In genomic region chr4:134543261-134543660, GRCm38 (mm10) we compare ENCODE assay signal across 8 mouse cellular contexts. TPM values are rescaled to one million over a fixed set of nuclear protein-coding genes. Genes with fewer than 3 reads are reported as not detected.
DNase-seq lines count a peak whose midpoint lies in the region; ATAC-seq and TF ChIP-seq lines count a peak whose summit lies in the region.

No protein-coding gene starts in this region.

- WGBS in forebrain, postnatal 0 days: 3% methylated on average over 5 of the region's 5 CpGs
- 2% methylated on average over 5 of the region's 5 CpGs for WGBS in lung, embryonic 14.5 days

- TF ChIP-seq CTCF in G1E (IDR thresholded peaks at IDR 0.05; ENCODE audit: low read depth, low read length): peak; percentile 95
- TF ChIP-seq CTCF in forebrain, postnatal 0 days (IDR thresholded peaks at IDR 0.05; ENCODE audit: low read depth): peak; percentile 98
- peak; percentile 99 for TF ChIP-seq CTCF in layer of hippocampus, adult 2 months (conservative IDR thresholded peaks at IDR 0.05)
- TF ChIP-seq CTCF in lung, embryonic 14.5 days (IDR thresholded peaks at IDR 0.05; ENCODE audit: low read depth): peak; percentile 99

- no peak overlapping the region for H3K4me2 ChIP-seq in forebrain, postnatal 0 days (ENCODE audit: low read depth)
- no peak overlapping the region for H3K4me2 ChIP-seq in lung, embryonic 14.5 days

- no peaks in the 10 kb centered on the region for H3K36me3 ChIP-seq in G1E (replicated peaks)
- H3K36me3 ChIP-seq in forebrain, postnatal 0 days (ENCODE audit: insufficient read depth): peaks cover 73% of the 10 kb centered on the region
- H3K36me3 ChIP-seq in lung, embryonic 14.5 days (ENCODE audit: insufficient read depth): peaks cover 89% of the 10 kb centered on the region

- ATAC-seq in G1E (ENCODE audit: extremely low read depth, insufficient number of reproducible peaks, low FRiP score, poor library complexity, severe bottlenecking): peak; percentile 57; the same call in 1 of the 2 replicates
- peak; percentile 86 for ATAC-seq in forebrain, postnatal 0 days
- ATAC-seq in lung, embryonic 14.5 days (ENCODE audit: insufficient read depth): peak; percentile 55

- no peaks in the 10 kb centered on the region for H3K9me3 ChIP-seq in G1E (replicated peaks)
- H3K9me3 ChIP-seq in forebrain, postnatal 0 days (ENCODE audit: low read length): no peaks in the 10 kb centered on the region
- H3K9me3 ChIP-seq in lung, embryonic 14.5 days (ENCODE audit: low read depth, low read length): no peaks in the 10 kb centered on the region

- no peak overlapping the region for H3K9ac ChIP-seq in forebrain, postnatal 0 days
- no peak overlapping the region; the same call in 1 of the 2 replicates for H3K9ac ChIP-seq in lung, embryonic 14.5 days

- H3K27me3 ChIP-seq in G1E (ENCODE audit: insufficient read depth, low read length): peaks cover 67% of the 10 kb centered on the region
- no peaks in the 10 kb centered on the region for H3K27me3 ChIP-seq in forebrain, postnatal 0 days (ENCODE audit: insufficient read depth, low read length)
- no peaks in the 10 kb centered on the region for H3K27me3 ChIP-seq in lung, embryonic 14.5 days (ENCODE audit: insufficient read depth, low read length)

- no peak overlapping the region for H3K27ac ChIP-seq in forebrain, postnatal 0 days (ENCODE audit: low read depth, low read length)
- H3K27ac ChIP-seq in layer of hippocampus, adult 2 months: no peak overlapping the region
- H3K27ac ChIP-seq in lung, embryonic 14.5 days (ENCODE audit: low read depth): no peak overlapping the region

- no peak overlapping the region for H3K4me3 ChIP-seq in G1E (ENCODE audit: low read depth, low read length)
- H3K4me3 ChIP-seq in forebrain, postnatal 0 days (ENCODE audit: low read depth, low read length): no peak overlapping the region
- no peak overlapping the region for H3K4me3 ChIP-seq in layer of hippocampus, adult 2 months
- no peak overlapping the region for H3K4me3 ChIP-seq in lung, embryonic 14.5 days (ENCODE audit: low read depth, low read length)

- peak; percentile 70 for DNase-seq in G1E (ENCODE audit: low spot score)
- peak; percentile 91 to 96 for DNase-seq in cerebellum, adult 18-20 months
- peak; percentile 93 for DNase-seq in forebrain, postnatal 0 days
- DNase-seq in heart, postnatal 4 days: peak; percentile 97
- DNase-seq in layer of hippocampus, adult 2 months (ENCODE audit: low spot score in 2 of 2): peak; percentile 86 to 97
- peak; percentile 95 for DNase-seq in lung, embryonic 14.5 days
- DNase-seq in ovary, postnatal 10 days (ENCODE audit: low spot score): peak; percentile 86
- DNase-seq in thymus, postnatal 0 days (ENCODE audit: low spot score): peak; percentile 92

- H3K4me1 ChIP-seq in G1E (ENCODE audit: insufficient read depth, low read depth, low read length): peaks cover 14% of the 10 kb centered on the region
- H3K4me1 ChIP-seq in forebrain, postnatal 0 days (ENCODE audit: insufficient read depth): no peaks in the 10 kb centered on the region
- no peaks in the 10 kb centered on the region for H3K4me1 ChIP-seq in lung, embryonic 14.5 days (ENCODE audit: insufficient read depth)

RNA-seq across cellular contexts. Expression of gene Mtfr1l, which starts 8.1 kb away (rescaled TPM):
- 103 and 119 TPM in 2 replicates for total RNA-seq in G1E (2014; fragmentation: Nextera tagmentation)
- total RNA-seq in G1E (2017): 55.6 and 68.0 TPM in 2 replicates
- 54.5 and 59.1 TPM in 2 replicates for polyA plus RNA-seq in G1E (2012)
- total RNA-seq in forebrain, postnatal 0 days (2014; rRNA removed): 116 and 119 TPM in 2 replicates
- polyA plus RNA-seq in forebrain, postnatal 0 days (2015; fragmentation: Nextera tagmentation; extraction: Ambion mirVana): 191 and 194 TPM in 2 replicates
- total RNA-seq in heart, postnatal 4 days (2021): 100 to 1,000 TPM; 145 to 150 TPM
- 10 to 100 TPM; 69.3 to 72.5 TPM for total RNA-seq in layer of hippocampus, adult 2 months (2021)
- polyA plus RNA-seq in lung, embryonic 14.5 days (2014; fragmentation: Nextera tagmentation; extraction: Ambion mirVana): 119 and 125 TPM in 2 replicates
- 98.6 and 104 TPM in 2 replicates for polyA plus RNA-seq in thymus, postnatal 0 days (2015; fragmentation: Nextera tagmentation; extraction: Ambion mirVana)

RNA-seq across cellular contexts. Expression of gene Selenon, which starts 8.7 kb away (rescaled TPM):
- total RNA-seq in G1E (2014; fragmentation: Nextera tagmentation) (not detected in 2 replicates), G1E (2017) (0.05 and 0.12 TPM in 2 replicates)
- polyA plus RNA-seq in G1E (2012): 0.04 TPM in 1 of 2 replicates, not detected in the other
- 17.1 and 17.9 TPM in 2 replicates for total RNA-seq in forebrain, postnatal 0 days (2014; rRNA removed)
- 11.8 and 13.4 TPM in 2 replicates for polyA plus RNA-seq in forebrain, postnatal 0 days (2015; fragmentation: Nextera tagmentation; extraction: Ambion mirVana)
- total RNA-seq in heart, postnatal 4 days (2021): 10 to 100 TPM; 46.4 to 49.9 TPM
- total RNA-seq in layer of hippocampus, adult 2 months (2021): 10 to 100 TPM; 17.3 to 19.7 TPM
- 49.5 and 62.0 TPM in 2 replicates for polyA plus RNA-seq in lung, embryonic 14.5 days (2014; fragmentation: Nextera tagmentation; extraction: Ambion mirVana)
- polyA plus RNA-seq in thymus, postnatal 0 days (2015; fragmentation: Nextera tagmentation; extraction: Ambion mirVana): 4.8 and 6.8 TPM in 2 replicates

RNA-seq across cellular contexts. Expression of gene Aunip, which starts 32.5 kb away (rescaled TPM):
- total RNA-seq in G1E (2014; fragmentation: Nextera tagmentation) (8.5 and 12.1 TPM in 2 replicates), G1E (2017) (18.7 and 20.2 TPM in 2 replicates)
- 7.1 and 8.1 TPM in 2 replicates for polyA plus RNA-seq in G1E (2012)
- 1.2 and 1.8 TPM in 2 replicates for total RNA-seq in forebrain, postnatal 0 days (2014; rRNA removed)
- polyA plus RNA-seq in forebrain, postnatal 0 days (2015; fragmentation: Nextera tagmentation; extraction: Ambion mirVana): 1.1 and 1.3 TPM in 2 replicates
- 1 to 10 TPM; 2.9 to 3.6 TPM for total RNA-seq in heart, postnatal 4 days (2021)
- total RNA-seq in layer of hippocampus, adult 2 months (2021): under 1 TPM; 0.56 to 0.67 TPM
- 9.6 and 10.7 TPM in 2 replicates for polyA plus RNA-seq in lung, embryonic 14.5 days (2014; fragmentation: Nextera tagmentation; extraction: Ambion mirVana)
- polyA plus RNA-seq in thymus, postnatal 0 days (2015; fragmentation: Nextera tagmentation; extraction: Ambion mirVana): 14.3 and 16.7 TPM in 2 replicates

RNA-seq across cellular contexts. Expression of gene Paqr7, which starts 46.8 kb away (rescaled TPM):
- total RNA-seq in G1E (2014; fragmentation: Nextera tagmentation) (6.0 and 10.3 TPM in 2 replicates), G1E (2017) (7.0 and 9.2 TPM in 2 replicates)
- 13.1 and 14.8 TPM in 2 replicates for polyA plus RNA-seq in G1E (2012)
- 33.9 and 36.6 TPM in 2 replicates for total RNA-seq in forebrain, postnatal 0 days (2014; rRNA removed)
- polyA plus RNA-seq in forebrain, postnatal 0 days (2015; fragmentation: Nextera tagmentation; extraction: Ambion mirVana): 21.3 and 28.1 TPM in 2 replicates
- total RNA-seq in heart, postnatal 4 days (2021): 1 to 10 TPM; 8.2 to 9.0 TPM
- 10 to 100 TPM; 60.2 to 64.7 TPM for total RNA-seq in layer of hippocampus, adult 2 months (2021)
- polyA plus RNA-seq in lung, embryonic 14.5 days (2014; fragmentation: Nextera tagmentation; extraction: Ambion mirVana): 1.1 TPM in 2 replicates
- polyA plus RNA-seq in thymus, postnatal 0 days (2015; fragmentation: Nextera tagmentation; extraction: Ambion mirVana): 8.1 TPM in 2 replicates

Comparison
In these comparisons a context has a peak if more than half of its experiments do, and no peak if none do; other contexts are left out.
1. RNA of gene Selenon, which starts 8.7 kb away (total RNA-seq): 46.4 to 49.9 TPM in heart, postnatal 4 days, 17.3 to 19.7 TPM in layer of hippocampus, adult 2 months and 17.1 to 17.9 TPM in forebrain, postnatal 0 days; 0.05 to 0.12 TPM in G1E; every median in the first group is over 10 times any median in the second.
2. Peak in every context shown above with its lines, with median percentiles within 50 percentile points of each other: ATAC-seq, DNase-seq and CTCF ChIP-seq.